19 mouse cellular contexts compared by ENCODE assay signal in genomic region chr5:107093253-107093652, GRCm38 (mm10).
A peak's percentile ranks its signal among the peaks of the same experiment; 100 is the strongest.
DNase-seq lines count a peak whose midpoint lies in the region; ATAC-seq and TF ChIP-seq lines count a peak whose summit lies in the region.
"Had no signal": no experiment of that assay in that cellular context is flagged by ENCODE, and none has a peak within 500 bp of the region (broad histone marks: within the 10 kb centered on the region; RNA-seq: fewer than 3 reads in every experiment).

No protein-coding gene starts in this region.

- no peak overlapping the region for H3K9ac ChIP-seq in limb, embryonic 14.5 days (ENCODE audit: low read depth, low read length, severe bottlenecking)
- no peak overlapping the region for H3K9ac ChIP-seq in embryonic facial prominence, embryonic 13.5 days

- WGBS in limb, embryonic 14.5 days = 52% methylated on average over 3 of the region's 3 CpGs
- 88% methylated on average over 3 of the region's 3 CpGs for WGBS in limb, embryonic 10.5 days
- WGBS in embryonic facial prominence, embryonic 13.5 days = 72% methylated on average over 3 of the region's 3 CpGs

- no peak overlapping the region for H3K4me3 ChIP-seq in limb, embryonic 14.5 days (replicated peaks; ENCODE audit: low read length)
- no peak overlapping the region for H3K4me3 ChIP-seq in limb, embryonic 10.5 days
- no peak overlapping the region for H3K4me3 ChIP-seq in embryonic facial prominence, embryonic 13.5 days
- H3K4me3 ChIP-seq: heart, adult 2 months; hindbrain, embryonic 10.5 days; midbrain, embryonic 10.5 days had no signal

- no peak for ATAC-seq in limb, embryonic 14.5 days (ENCODE audit: low FRiP score, low read depth)
- no peak for ATAC-seq in embryonic facial prominence, embryonic 13.5 days (ENCODE audit: insufficient number of reproducible peaks, insufficient read depth, low FRiP score, low TSS enrichment, low read depth)
- ATAC-seq: forebrain, embryonic 14.5 days; inflammation-experienced regulatory T-cells, adult 6 months had no signal

- no peak for TF ChIP-seq POLR2A in limb, embryonic 14.5 days (IDR thresholded peaks at IDR 0.05; ENCODE audit: borderline replicate concordance, extremely low read depth, insufficient read depth, insufficient read length)

- no peaks in the 10 kb centered on the region for H3K9me3 ChIP-seq in limb, embryonic 14.5 days (ENCODE audit: control insufficient read depth, low read length)
- H3K9me3 ChIP-seq in limb, embryonic 10.5 days (replicated peaks) = no peaks in the 10 kb centered on the region
- H3K9me3 ChIP-seq in embryonic facial prominence, embryonic 13.5 days = no peaks in the 10 kb centered on the region
- H3K9me3 ChIP-seq: hindbrain, embryonic 10.5 days; midbrain, embryonic 10.5 days had no signal

- no peaks in the 10 kb centered on the region for H3K36me3 ChIP-seq in limb, embryonic 14.5 days (ENCODE audit: control insufficient read depth, insufficient read depth, low read length)
- no peaks in the 10 kb centered on the region for H3K36me3 ChIP-seq in limb, embryonic 10.5 days
- no peaks in the 10 kb centered on the region for H3K36me3 ChIP-seq in embryonic facial prominence, embryonic 13.5 days
- H3K36me3 ChIP-seq: hindbrain, embryonic 10.5 days; midbrain, embryonic 10.5 days had no signal

- no peak overlapping the region for H3K4me2 ChIP-seq in limb, embryonic 14.5 days (replicated peaks; ENCODE audit: low read depth, low read length, severe bottlenecking)
- H3K4me2 ChIP-seq in embryonic facial prominence, embryonic 13.5 days = no peak overlapping the region

- 0 out of 2 replicates have a peak, but pooled peaks cover 15% of the 10 kb centered on the region for H3K27me3 ChIP-seq in limb, embryonic 14.5 days (ENCODE audit: control insufficient read depth, insufficient read depth, low read length)
- no peaks in the 10 kb centered on the region; the same call in 1 of the 2 replicates for H3K27me3 ChIP-seq in limb, embryonic 10.5 days (ENCODE audit: low read depth, poor library complexity, severe bottlenecking)
- peaks cover 6% of the 10 kb centered on the region; the same call in 1 of the 2 replicates for H3K27me3 ChIP-seq in embryonic facial prominence, embryonic 13.5 days
- H3K27me3 ChIP-seq: CH12.LX had no signal

- peak; percentile 73 for DNase-seq in limb, embryonic 14.5 days (ENCODE audit: low spot score)
- DNase-seq in limb, embryonic 10.5 days (ENCODE audit: low spot score) = no peak
- peak; percentile 22 for DNase-seq in Muller cell, postnatal 12 days (ENCODE audit: inconsistent ontology term)
- peak; percentile 78 for DNase-seq in lung, postnatal 36 days
- DNase-seq in right cerebral cortex, postnatal 10 days (ENCODE audit: low spot score in 2 of 2) = no peak
- no peak for DNase-seq in cerebellum, postnatal 4 days (ENCODE audit: low spot score in 2 of 2)
- DNase-seq: cerebellum, adult 9-11 months; embryo, embryonic 11 days; kidney, adult 8-10 months; kidney, postnatal 25 days; right cerebral cortex, adult 18-20 months; spleen, adult 18-20 months had no signal

- no peak overlapping the region for H3K27ac ChIP-seq in limb, embryonic 14.5 days (replicated peaks; ENCODE audit: low read depth, low read length)
- no peak overlapping the region for H3K27ac ChIP-seq in limb, embryonic 10.5 days
- peak overlapping the region; percentile 28; the same call in 1 of the 2 replicates for H3K27ac ChIP-seq in embryonic facial prominence, embryonic 13.5 days
- H3K27ac ChIP-seq: heart, adult 2 months; hindbrain, embryonic 10.5 days; midbrain, embryonic 10.5 days had no signal

- H3K4me1 ChIP-seq in limb, embryonic 14.5 days (ENCODE audit: control insufficient read depth, insufficient read depth, low read length) = peaks cover 25% of the 10 kb centered on the region
- peaks cover 37% of the 10 kb centered on the region for H3K4me1 ChIP-seq in limb, embryonic 10.5 days
- peaks cover 45% of the 10 kb centered on the region for H3K4me1 ChIP-seq in embryonic facial prominence, embryonic 13.5 days

Comparison
In these comparisons a context has a peak if more than half of its experiments do, and no peak if none do; other contexts are left out.
1. DNase-seq: peak in limb, embryonic 14.5 days (single experiment), Muller cell, postnatal 12 days (single experiment) and lung, postnatal 36 days (single experiment); none in limb, embryonic 10.5 days (single experiment), right cerebral cortex, postnatal 10 days (0 of 2) and cerebellum, postnatal 4 days (0 of 2).